Mouse (Mus musculus) midbrain, embryonic 16.5 days (tissue): ENCODE data around the gene Tnni3k. TPM values are rescaled to one million over a fixed set of nuclear protein-coding genes. Genes with fewer than 3 reads are reported as not detected.

Experiments used
- ATAC-seq: fragments of 200-750 bp; cut with Nextera tagmentation; 2 replicates; pipeline ENCODE4 v1.8.0; 2017; ENCODE audit warnings: moderate TSS enrichment
- H3K27ac ChIP-seq: fragments of 300-500 bp; sonication (generic); 2 replicates; pipeline ENCODE4 v1.5.1; 2014; ENCODE audit warnings: mild to moderate bottlenecking, low read length, mixed read lengths
- H3K27me3 ChIP-seq: fragments of 300-500 bp; sonication (generic); 2 replicates; pipeline ENCODE4 v1.6.1; 2014; ENCODE audit warnings: low read depth, low read length, mixed read lengths; ENCODE audit not compliant: control insufficient read depth, insufficient read depth
- H3K36me3 ChIP-seq: fragments of 300-500 bp; sonication (generic); 2 replicates; pipeline ENCODE4 v1.6.1; 2014; ENCODE audit warnings: mild to moderate bottlenecking, low read length, moderate library complexity, mixed read lengths; ENCODE audit not compliant: control insufficient read depth, insufficient read depth
- H3K4me1 ChIP-seq: fragments of 300-500 bp; sonication (generic); 2 replicates; pipeline ENCODE4 v1.6.1; 2014; ENCODE audit warnings: mild to moderate bottlenecking, low read length, mixed read lengths; ENCODE audit not compliant: control insufficient read depth, insufficient read depth
- H3K4me2 ChIP-seq: fragments of 300-500 bp; sonication (generic); 2 replicates; pipeline ENCODE4 v1.6.1; 2014; ENCODE audit warnings: mild to moderate bottlenecking, low read length, mixed read lengths
- H3K4me3 ChIP-seq: fragments of 300-500 bp; sonication (generic); 2 replicates; pipeline ENCODE4 v1.5.1; 2014; ENCODE audit warnings: low read depth, mild to moderate bottlenecking, low read length, moderate library complexity, mixed read lengths
- H3K9ac ChIP-seq: fragments of 300-500 bp; sonication (generic); 2 replicates; pipeline ENCODE4 v1.6.1; 2014; ENCODE audit warnings: low read depth, low read length, mixed read lengths
- H3K9me3 ChIP-seq: fragments of 300-500 bp; sonication (generic); replicated peaks from 2 replicates; pipeline ENCODE4 v1.6.1; 2014; ENCODE audit warnings: mild to moderate bottlenecking, low read length, mixed read lengths; ENCODE audit not compliant: control insufficient read depth, poor library complexity, severe bottlenecking
- WGBS: fragments of 180-500 bp; shearing (Covaris S2); extraction: QIAGEN DNeasy Blood & Tissue Kit; methylation state at CpG from one replicate; pipeline ENCODE4 v1.1.7; 2014; 5-methylcytosine and 5-hydroxymethylcytosine counted together
- polyA plus RNA-seq: library from polyadenylated mRNA; unstranded; fragments of >200 nt; fragmentation: Nextera tagmentation; extraction: Ambion mirVana; gene quantifications from 2 replicates; pipeline ENCODE4 v1.2.1, GENCODE M21; 2015

Gene Tnni3k
- polyA plus RNA-seq, 1 experiment from 2014 or later, result 0.10 TPM

DNA sequence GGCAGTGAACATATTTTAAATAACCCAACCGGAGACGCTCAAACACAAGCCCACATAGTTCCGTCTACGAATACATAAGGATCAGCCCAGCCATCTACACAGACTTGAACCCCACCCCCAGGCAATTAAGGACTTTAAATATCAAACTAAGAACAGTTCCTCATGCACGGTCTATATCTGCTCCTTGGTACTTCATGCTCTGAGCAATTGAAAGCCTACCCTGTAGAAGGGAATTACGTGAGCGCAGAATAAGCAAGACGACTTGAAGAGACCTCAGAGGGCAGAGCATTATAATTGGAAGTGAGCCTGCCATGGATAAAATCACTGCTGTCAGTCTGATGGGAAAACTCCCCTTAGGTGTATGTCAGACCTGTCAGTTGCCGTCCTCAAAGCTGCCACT lies 268.9 kb downstream of the Tnni3k start:
- H3K4me2 ChIP-seq, result no peak overlapping the region
- no peaks in the 10 kb centered on the region for H3K27me3 ChIP-seq
- H3K4me3 ChIP-seq, result no peak overlapping the region
- 81% methylated on average over 9 of the region's 9 CpGs for WGBS
- peak; percentile 60 for ATAC-seq
- H3K9me3 ChIP-seq, result no peaks in the 10 kb centered on the region
- H3K27ac ChIP-seq, result no peak overlapping the region
- H3K36me3 ChIP-seq, result no peaks in the 10 kb centered on the region
- peaks cover 2% of the 10 kb centered on the region; the same call in 1 of the 2 replicates for H3K4me1 ChIP-seq
- no peak overlapping the region for H3K9ac ChIP-seq

DNA sequence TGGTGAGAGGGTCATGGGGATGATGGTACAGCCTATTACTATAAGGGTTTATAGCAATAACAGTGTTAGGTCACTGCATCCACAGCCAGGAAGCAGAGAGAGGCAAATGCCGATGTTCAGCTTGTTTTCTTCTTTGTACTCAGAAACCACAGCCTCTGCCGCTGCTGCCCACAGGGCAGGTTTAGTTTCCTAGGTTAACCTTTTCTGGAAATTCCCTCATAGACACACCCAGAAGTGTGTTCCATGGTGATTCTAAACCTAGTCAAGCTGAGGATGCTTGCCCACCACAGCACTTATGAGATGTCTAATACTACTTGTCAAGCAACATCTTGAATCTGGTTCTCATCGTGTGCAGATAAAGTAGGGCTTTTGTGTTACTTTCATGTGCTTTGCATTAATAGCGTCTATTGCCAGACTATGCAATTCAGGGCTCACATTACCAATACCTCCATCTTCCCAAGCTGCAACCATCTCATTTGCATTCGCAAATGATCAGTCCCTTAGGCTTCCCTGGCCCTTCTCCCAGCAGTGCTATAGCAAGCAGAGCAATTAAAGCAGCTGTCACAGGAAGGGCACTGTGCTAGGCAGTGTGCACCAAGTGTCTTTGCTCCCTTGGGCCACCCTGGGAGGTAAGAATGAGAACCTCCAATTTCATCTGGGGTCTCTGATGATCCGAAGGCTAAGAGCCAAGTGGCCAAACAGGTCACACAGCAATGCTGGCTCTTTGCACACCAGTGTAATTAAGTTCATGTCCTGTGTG lies 276.2 kb downstream of the Tnni3k start:
- ATAC-seq, result peak; percentile 53; the same call in 1 of the 2 replicates
- H3K4me2 ChIP-seq, result no peak overlapping the region
- H3K9me3 ChIP-seq, result no peaks in the 10 kb centered on the region
- peaks cover 11% of the 10 kb centered on the region; the same call in 1 of the 2 replicates for H3K4me1 ChIP-seq
- no peaks in the 10 kb centered on the region for H3K27me3 ChIP-seq
- H3K27ac ChIP-seq, result no peak overlapping the region; the same call in 1 of the 2 replicates
- no peak overlapping the region for H3K4me3 ChIP-seq
- WGBS, result 49% methylated on average over 6 of the region's 6 CpGs
- H3K36me3 ChIP-seq, result no peaks in the 10 kb centered on the region
- no peak overlapping the region for H3K9ac ChIP-seq

DNA sequence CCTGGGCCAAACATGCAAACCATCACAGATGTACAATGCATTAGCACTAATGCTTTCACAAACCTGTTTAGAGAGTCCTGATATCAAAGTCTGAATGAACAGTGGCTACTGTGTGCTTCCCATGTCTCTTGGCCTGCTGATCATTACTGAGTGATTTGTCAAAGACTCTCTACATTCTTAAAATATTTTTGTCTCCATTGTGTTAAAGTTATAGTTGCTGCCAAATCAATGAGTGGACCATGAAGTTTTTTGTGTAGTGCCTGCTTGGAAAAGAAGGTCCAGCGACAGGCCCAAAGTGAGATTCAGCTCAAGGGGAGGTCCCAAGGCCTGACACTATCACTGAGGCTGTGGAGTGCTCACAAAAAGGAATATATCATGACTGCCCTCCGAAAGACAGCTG lies 283.6 kb downstream of the Tnni3k start:
- Histone ChIP-seq H3K4me1 (no peaks in the 10 kb centered on the region), H3K36me3 (no peaks in the 10 kb centered on the region), H3K4me3 (no peak overlapping the region), H3K27ac (no peak overlapping the region), H3K27me3 (no peaks in the 10 kb centered on the region), H3K9me3 (no peaks in the 10 kb centered on the region), H3K4me2 (no peak overlapping the region), H3K9ac (no peak overlapping the region)
- WGBS, result 84% methylated on average over 2 of the region's 2 CpGs
- ATAC-seq, result no peak

DNA sequence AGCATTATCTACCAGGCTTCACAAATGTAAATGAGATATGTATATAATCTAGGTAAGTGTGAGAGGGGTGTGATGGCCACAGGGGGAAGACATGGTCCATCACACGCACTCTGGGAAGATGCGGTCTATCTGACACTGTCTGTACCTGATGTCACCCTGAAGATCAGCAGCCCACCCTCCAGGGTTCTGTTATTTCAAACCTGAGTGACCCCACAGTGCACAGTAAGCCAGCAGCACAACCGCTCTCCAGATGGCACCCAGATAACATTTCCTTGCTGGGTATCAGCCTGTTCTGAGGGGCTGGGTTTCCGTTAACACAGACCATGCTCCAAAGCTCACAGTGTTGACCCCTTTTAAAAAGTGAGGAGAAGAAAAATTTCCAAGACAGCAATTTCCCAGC lies 288.9 kb downstream of the Tnni3k start:
- H3K27me3 ChIP-seq, result no peaks in the 10 kb centered on the region
- H3K4me2 ChIP-seq, result no peak overlapping the region
- H3K4me3 ChIP-seq, result no peak overlapping the region
- H3K9me3 ChIP-seq, result no peaks in the 10 kb centered on the region
- H3K4me1 ChIP-seq, result no peaks in the 10 kb centered on the region
- H3K27ac ChIP-seq, result no peak overlapping the region
- no peak for ATAC-seq
- H3K36me3 ChIP-seq, result no peaks in the 10 kb centered on the region
- WGBS, result 89% methylated on average over 4 of the region's 4 CpGs
- no peak overlapping the region for H3K9ac ChIP-seq

- no peaks in the 10 kb centered on the region for H3K9me3 ChIP-seq
- H3K9ac ChIP-seq, result no peak overlapping the region
- ATAC-seq, result no peak
- H3K4me3 ChIP-seq, result no peak overlapping the region
- H3K4me1 ChIP-seq, result no peaks in the 10 kb centered on the region
- no peaks in the 10 kb centered on the region for H3K27me3 ChIP-seq
- no peak overlapping the region for H3K4me2 ChIP-seq
- no peaks in the 10 kb centered on the region for H3K36me3 ChIP-seq
- no peak overlapping the region for H3K27ac ChIP-seq
- WGBS, result 89% methylated on average over 7 of the region's 7 CpGs
These were observed 291.1 kb downstream of the Tnni3k start for GRCm38 (mm10) chr3:154764115-154764514.

GRCm38 (mm10) chr3:154763374-154763773 lies 291.8 kb downstream of the Tnni3k start:
- H3K9me3 ChIP-seq, result no peaks in the 10 kb centered on the region
- no peak overlapping the region for H3K27ac ChIP-seq
- H3K36me3 ChIP-seq, result no peaks in the 10 kb centered on the region
- no peak overlapping the region for H3K4me2 ChIP-seq
- no peaks in the 10 kb centered on the region for H3K4me1 ChIP-seq
- no peaks in the 10 kb centered on the region for H3K27me3 ChIP-seq
- WGBS, result 75% methylated on average over 9 of the region's 9 CpGs
- no peak overlapping the region for H3K4me3 ChIP-seq
- no peak for ATAC-seq
- no peak overlapping the region for H3K9ac ChIP-seq

GRCm38 (mm10) chr3:154761108-154761507 lies 294.1 kb downstream of the Tnni3k start:
- Histone ChIP-seq H3K27me3 (no peaks in the 10 kb centered on the region), H3K9ac (no peak overlapping the region), H3K4me1 (no peaks in the 10 kb centered on the region), H3K4me2 (no peak overlapping the region), H3K36me3 (no peaks in the 10 kb centered on the region), H3K9me3 (no peaks in the 10 kb centered on the region), H3K27ac (no peak overlapping the region), H3K4me3 (no peak overlapping the region)
- 88% methylated on average over 3 of the region's 3 CpGs for WGBS
- ATAC-seq, result no peak

GRCm38 (mm10) chr3:154758089-154758488 lies 297.1 kb downstream of the Tnni3k start:
- H3K27me3 ChIP-seq, result no peaks in the 10 kb centered on the region
- no peak overlapping the region for H3K9ac ChIP-seq
- H3K9me3 ChIP-seq, result no peaks in the 10 kb centered on the region
- no peak overlapping the region for H3K4me3 ChIP-seq
- H3K36me3 ChIP-seq, result no peaks in the 10 kb centered on the region
- 46% methylated on average over 3 of the region's 3 CpGs for WGBS
- no peak overlapping the region for H3K27ac ChIP-seq
- H3K4me1 ChIP-seq, result no peaks in the 10 kb centered on the region
- no peak overlapping the region for H3K4me2 ChIP-seq
- ATAC-seq, result no peak

DNA sequence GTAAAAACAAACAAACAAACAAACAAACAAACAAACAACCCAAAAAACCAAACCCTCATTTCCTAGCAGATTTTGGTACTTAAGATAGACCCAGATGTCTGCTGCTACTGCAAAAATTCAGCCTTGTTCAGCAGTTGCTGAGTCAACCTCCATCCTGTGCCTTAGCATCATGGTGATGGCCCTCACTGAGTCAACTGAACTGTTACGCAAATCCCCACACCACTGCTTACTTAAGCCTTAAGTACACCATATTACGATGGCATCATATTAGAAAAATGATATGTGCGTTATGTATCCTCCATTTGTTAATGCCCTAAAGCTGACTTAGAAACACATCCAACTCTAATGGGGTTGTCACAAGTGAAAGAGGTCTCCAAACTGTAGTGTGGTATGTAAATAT lies 300.0 kb downstream of the Tnni3k start:
- H3K9me3 ChIP-seq, result no peaks in the 10 kb centered on the region
- no peak for ATAC-seq
- no peaks in the 10 kb centered on the region for H3K27me3 ChIP-seq
- H3K36me3 ChIP-seq, result no peaks in the 10 kb centered on the region
- H3K27ac ChIP-seq, result no peak overlapping the region
- no peak overlapping the region for H3K4me3 ChIP-seq
- 97% methylated on average over 3 of the region's 3 CpGs for WGBS
- no peak overlapping the region for H3K4me2 ChIP-seq
- H3K4me1 ChIP-seq, result no peaks in the 10 kb centered on the region
- no peak overlapping the region for H3K9ac ChIP-seq
